Mouse (Mus musculus): ENCODE data around the gene Prl2c5. TPM values are rescaled to one million over a fixed set of nuclear protein-coding genes. Genes with fewer than 3 reads are reported as not detected.
"Not testable (repeated sequence)": the region's sequence is repeated elsewhere in the genome, so short reads cannot be mapped to it uniquely, and the experiment has no call there.

Gene Prl2c5
- polyA plus RNA-seq, 1 experiment from 2014 or later, result not detected

GRCm38 (mm10) chr13:13237456-13237855, 54.9 kb downstream of the Prl2c5 start:
- H3K27ac ChIP-seq (replicated peaks); H3K9me3 ChIP-seq (ENCODE audit: control insufficient read depth, low read length); H3K4me2 ChIP-seq (replicated peaks; ENCODE audit: low read depth); ATAC-seq (ENCODE audit: low FRiP score, low TSS enrichment); H3K9ac ChIP-seq (ENCODE audit: low read length); H3K27me3 ChIP-seq (ENCODE audit: control insufficient read depth, insufficient read depth, low read length); H3K36me3 ChIP-seq (ENCODE audit: control insufficient read depth, insufficient read depth, low read length); H3K4me1 ChIP-seq (replicated peaks; ENCODE audit: control insufficient read depth, insufficient read depth); H3K4me3 ChIP-seq (ENCODE audit: low read depth, low read length): not testable (repeated sequence)
- DNase-seq (ENCODE audit: low spot score), result peak; percentile 27
- TF ChIP-seq CTCF (IDR thresholded peaks at IDR 0.05; ENCODE audit: low read depth), result peak; percentile 68
- 0% methylated on average over 1 of the region's 1 CpGs for WGBS

Other genes with a start within 250 kb of the Prl2c5 start
- 0.34 TPM in 1 of 2 replicates, not detected in the other for gene Prl2c2, start 177.3 kb upstream of the Prl2c5 start, polyA plus RNA-seq (2015; fragmentation: Nextera tagmentation; extraction: Ambion mirVana)
- gene Gpr137b, start 211.3 kb downstream of the Prl2c5 start, polyA plus RNA-seq (2015; fragmentation: Nextera tagmentation; extraction: Ambion mirVana), result 4.8 and 5.7 TPM in 2 replicates